Mouse (Mus musculus): Measurements from ENCODE around the gene Proser3.

GRCm38 (mm10) chr7:30551445-30552101, 526 bp downstream of the Proser3 start:
- TF ChIP-seq POLR2A (IDR thresholded peaks at IDR 0.05; ENCODE audit: borderline replicate concordance, extremely low read depth, low read depth, low read length) (no peak), CTCF (IDR thresholded peaks at IDR 0.05; ENCODE audit: insufficient read depth, low read length) (0 out of 2 replicates have a peak, but pooled peaks have one; percentile 4)

Measured in lung, adult 2 months (tissue).